Mouse (Mus musculus) forebrain, embryonic 12.5 days (tissue): ENCODE measurements around the gene A830018L16Rik. TPM values are rescaled to one million over a fixed set of nuclear protein-coding genes. Genes with fewer than 3 reads are reported as not detected.

Source experiments
- ATAC-seq: fragments of 200-750 bp; cut with Nextera tagmentation; 2 replicates; pipeline ENCODE4 v1.8.0; 2017; ENCODE audit warnings: moderate TSS enrichment; ENCODE audit not compliant: low FRiP score
- H3K27ac ChIP-seq: fragments of 300-500 bp; sonication (generic); 2 replicates; pipeline ENCODE4 v1.5.1; 2016; ENCODE audit warnings: mild to moderate bottlenecking
- H3K27me3 ChIP-seq: fragments of 300-500 bp; sonication (generic); 2 replicates; pipeline ENCODE4 v1.6.1; 2016; ENCODE audit warnings: mild to moderate bottlenecking
- H3K36me3 ChIP-seq: fragments of 300-500 bp; sonication (generic); replicated peaks from 2 replicates; pipeline ENCODE4 v1.6.1; 2016; ENCODE audit warnings: mild to moderate bottlenecking
- H3K4me1 ChIP-seq: fragments of 300-500 bp; sonication (generic); 2 replicates; pipeline ENCODE4 v1.6.1; 2016
- H3K4me2 ChIP-seq: fragments of 300-500 bp; sonication (generic); 2 replicates; pipeline ENCODE4 v1.6.1; 2016; ENCODE audit warnings: mild to moderate bottlenecking, moderate library complexity
- H3K4me3 ChIP-seq: fragments of 300-500 bp; sonication (generic); replicated peaks from 2 replicates; pipeline ENCODE4 v1.5.1; 2016; ENCODE audit warnings: mild to moderate bottlenecking
- H3K9ac ChIP-seq: fragments of 300-500 bp; sonication (generic); 2 replicates; pipeline ENCODE4 v1.6.1; 2016; ENCODE audit warnings: mild to moderate bottlenecking
- H3K9me3 ChIP-seq: fragments of 300-500 bp; sonication (generic); 2 replicates; pipeline ENCODE4 v1.6.1; 2016
- WGBS: fragments of 180-500 bp; shearing (Covaris S2); methylation state at CpG from one replicate; pipeline ENCODE4 v1.1.7; 2016; 5-methylcytosine and 5-hydroxymethylcytosine counted together
- polyA plus RNA-seq: library from polyadenylated mRNA; unstranded; fragments of >200 nt; fragmentation: Nextera tagmentation; extraction: Ambion mirVana; gene quantifications from 2 replicates; pipeline ENCODE4 v1.2.1, GENCODE M21; 2016

The A830018L16Rik gene
- polyA plus RNA-seq, 1 experiment from 2014 or later, result 1.6 TPM

- H3K9me3 ChIP-seq, result no peaks in the 10 kb centered on the region
- peak; percentile 17; the same call in 1 of the 2 replicates for ATAC-seq
- H3K4me2 ChIP-seq, result no peak overlapping the region
- no peak overlapping the region for H3K4me3 ChIP-seq
- WGBS, result 39% methylated on average over 3 of the region's 3 CpGs
- H3K9ac ChIP-seq, result no peak overlapping the region
- H3K36me3 ChIP-seq, result no peaks in the 10 kb centered on the region
- no peak overlapping the region for H3K27ac ChIP-seq
- no peaks in the 10 kb centered on the region for H3K27me3 ChIP-seq
- no peaks in the 10 kb centered on the region for H3K4me1 ChIP-seq
Observed at GRCm38 (mm10) chr1:11658061-11658625, 244.2 kb downstream of the A830018L16Rik start.

GRCm38 (mm10) chr1:11744749-11745314 is 330.9 kb downstream of the A830018L16Rik start:
- no peak for ATAC-seq

GRCm38 (mm10) chr1:11748424-11748823 is 334.5 kb downstream of the A830018L16Rik start:
- no peak overlapping the region for H3K9ac ChIP-seq
- H3K27me3 ChIP-seq, result peaks cover 51% of the 10 kb centered on the region
- H3K36me3 ChIP-seq, result no peaks in the 10 kb centered on the region
- peaks cover 6% of the 10 kb centered on the region for H3K4me1 ChIP-seq
- H3K4me3 ChIP-seq, result no peak overlapping the region
- ATAC-seq, result peak; percentile 82
- no peak overlapping the region for H3K4me2 ChIP-seq
- 0% methylated on average over 2 of the region's 2 CpGs for WGBS
- no peak overlapping the region for H3K27ac ChIP-seq
- peaks cover 4% of the 10 kb centered on the region; the same call in 1 of the 2 replicates for H3K9me3 ChIP-seq

More at GRCm38 (mm10) chr1:11744749-11745314, 330.9 kb downstream of the A830018L16Rik start:
- Histone ChIP-seq H3K4me1 (peaks cover 6% of the 10 kb centered on the region), H3K27ac (no peak overlapping the region), H3K4me2 (no peak overlapping the region), H3K4me3 (no peak overlapping the region), H3K9ac (no peak overlapping the region), H3K36me3 (no peaks in the 10 kb centered on the region), H3K27me3 (peaks cover 51% of the 10 kb centered on the region), H3K9me3 (peaks cover 4% of the 10 kb centered on the region; the same call in 1 of the 2 replicates)

- Histone ChIP-seq H3K9me3 (peaks cover 4% of the 10 kb centered on the region; the same call in 1 of the 2 replicates), H3K4me2 (no peak overlapping the region), H3K4me3 (no peak overlapping the region), H3K9ac (no peak overlapping the region), H3K27ac (no peak overlapping the region), H3K36me3 (no peaks in the 10 kb centered on the region), H3K4me1 (peaks cover 6% of the 10 kb centered on the region), H3K27me3 (peaks cover 53% of the 10 kb centered on the region)
- no peak for ATAC-seq
Observed at GRCm38 (mm10) chr1:11750065-11750464, 336.2 kb downstream of the A830018L16Rik start.

- Histone ChIP-seq H3K27me3 (peaks cover 52% of the 10 kb centered on the region), H3K4me1 (peaks cover 6% of the 10 kb centered on the region), H3K4me3 (no peak overlapping the region), H3K27ac (no peak overlapping the region), H3K9me3 (peaks cover 4% of the 10 kb centered on the region; the same call in 1 of the 2 replicates), H3K9ac (no peak overlapping the region), H3K4me2 (no peak overlapping the region), H3K36me3 (no peaks in the 10 kb centered on the region)
- WGBS, result 67% methylated on average over 2 of the region's 2 CpGs
- ATAC-seq, result no peak
Observed at GRCm38 (mm10) chr1:11750607-11751006, 336.7 kb downstream of the A830018L16Rik start.

- Histone ChIP-seq H3K9me3 (0 out of 2 replicates have a peak, but pooled peaks cover 1% of the 10 kb centered on the region), H3K27me3 (peaks cover 44% of the 10 kb centered on the region), H3K4me1 (peaks cover 6% of the 10 kb centered on the region), H3K9ac (no peak overlapping the region), H3K27ac (no peak overlapping the region), H3K4me3 (no peak overlapping the region), H3K36me3 (no peaks in the 10 kb centered on the region), H3K4me2 (no peak overlapping the region)
- ATAC-seq, result no peak
Observed at GRCm38 (mm10) chr1:11751996-11752395, 338.1 kb downstream of the A830018L16Rik start.

GRCm38 (mm10) chr1:11788264-11788663 is 374.4 kb downstream of the A830018L16Rik start:
- H3K36me3 ChIP-seq, result no peaks in the 10 kb centered on the region
- 64% methylated on average over 1 of the region's 1 CpGs for WGBS
- ATAC-seq, result no peak

GRCm38 (mm10) chr1:11792820-11793219 is 378.9 kb downstream of the A830018L16Rik start:
- no peaks in the 10 kb centered on the region for H3K27me3 ChIP-seq
- H3K4me2 ChIP-seq, result no peak overlapping the region
- no peak overlapping the region for H3K27ac ChIP-seq
- no peak for ATAC-seq
- H3K4me3 ChIP-seq, result no peak overlapping the region
- H3K36me3 ChIP-seq, result no peaks in the 10 kb centered on the region
- WGBS, result 83% methylated on average over 2 of the region's 2 CpGs
- no peaks in the 10 kb centered on the region for H3K4me1 ChIP-seq
- no peak overlapping the region for H3K9ac ChIP-seq
- H3K9me3 ChIP-seq, result no peaks in the 10 kb centered on the region

More at GRCm38 (mm10) chr1:11788264-11788663, 374.4 kb downstream of the A830018L16Rik start:
- Histone ChIP-seq H3K9ac (no peak overlapping the region), H3K4me2 (no peak overlapping the region), H3K27ac (no peak overlapping the region), H3K4me3 (no peak overlapping the region), H3K4me1 (no peaks in the 10 kb centered on the region), H3K27me3 (no peaks in the 10 kb centered on the region), H3K9me3 (no peaks in the 10 kb centered on the region)

GRCm38 (mm10) chr1:11795666-11796065 is 381.8 kb downstream of the A830018L16Rik start:
- Histone ChIP-seq H3K27me3 (no peaks in the 10 kb centered on the region), H3K4me3 (no peak overlapping the region), H3K36me3 (no peaks in the 10 kb centered on the region), H3K9me3 (no peaks in the 10 kb centered on the region), H3K9ac (no peak overlapping the region), H3K27ac (no peak overlapping the region), H3K4me1 (no peaks in the 10 kb centered on the region), H3K4me2 (no peak overlapping the region)
- 58% methylated on average over 2 of the region's 2 CpGs for WGBS
- no peak for ATAC-seq

GRCm38 (mm10) chr1:11872847-11873246 is 458.9 kb downstream of the A830018L16Rik start:
- Histone ChIP-seq H3K27ac (no peak overlapping the region), H3K27me3 (no peaks in the 10 kb centered on the region), H3K36me3 (no peaks in the 10 kb centered on the region), H3K4me3 (no peak overlapping the region), H3K9ac (no peak overlapping the region), H3K9me3 (no peaks in the 10 kb centered on the region), H3K4me1 (no peaks in the 10 kb centered on the region), H3K4me2 (no peak overlapping the region)
- WGBS, result 80% methylated on average over 4 of the region's 4 CpGs
- no peak for ATAC-seq

GRCm38 (mm10) chr1:11873573-11873972 is 459.7 kb downstream of the A830018L16Rik start:
- H3K36me3 ChIP-seq, result no peaks in the 10 kb centered on the region
- no peaks in the 10 kb centered on the region for H3K4me1 ChIP-seq
- H3K27me3 ChIP-seq, result no peaks in the 10 kb centered on the region
- no peaks in the 10 kb centered on the region for H3K9me3 ChIP-seq
- no peak overlapping the region for H3K9ac ChIP-seq
- H3K4me3 ChIP-seq, result no peak overlapping the region
- WGBS, result 77% methylated on average over 1 of the region's 1 CpGs
- no peak for ATAC-seq
- H3K27ac ChIP-seq, result no peak overlapping the region
- H3K4me2 ChIP-seq, result no peak overlapping the region

GRCm38 (mm10) chr1:11881706-11882105 is 467.8 kb downstream of the A830018L16Rik start:
- no peak overlapping the region for H3K9ac ChIP-seq
- WGBS, result 59% methylated on average over 2 of the region's 2 CpGs

GRCm38 (mm10) chr1:11895715-11896114 is 481.8 kb downstream of the A830018L16Rik start:
- 75% methylated on average over 3 of the region's 3 CpGs for WGBS
- Histone ChIP-seq H3K9ac (no peak overlapping the region), H3K27me3 (no peaks in the 10 kb centered on the region)

More at GRCm38 (mm10) chr1:11881706-11882105, 467.8 kb downstream of the A830018L16Rik start:
- no peaks in the 10 kb centered on the region for H3K9me3 ChIP-seq
- no peak for ATAC-seq
- no peaks in the 10 kb centered on the region for H3K4me1 ChIP-seq
- no peak overlapping the region for H3K4me2 ChIP-seq
- no peak overlapping the region for H3K27ac ChIP-seq
- H3K4me3 ChIP-seq, result no peak overlapping the region
- H3K27me3 ChIP-seq, result no peaks in the 10 kb centered on the region
- H3K36me3 ChIP-seq, result no peaks in the 10 kb centered on the region

More at GRCm38 (mm10) chr1:11895715-11896114, 481.8 kb downstream of the A830018L16Rik start:
- Histone ChIP-seq H3K4me3 (no peak overlapping the region), H3K36me3 (no peaks in the 10 kb centered on the region), H3K27ac (no peak overlapping the region), H3K4me1 (no peaks in the 10 kb centered on the region), H3K4me2 (no peak overlapping the region), H3K9me3 (no peaks in the 10 kb centered on the region)
- no peak for ATAC-seq
